Mouse (Mus musculus) forebrain, embryonic 11.5 days (tissue): ENCODE measurements at regions not wholly inside any gene's neighbourhood (a gene's known extent, or its start where the extent isn't known, plus 50 kb on each side); places are given as distances from the start of the nearest gene placed in this dataset.
A peak's percentile ranks its signal among the peaks of the same experiment; 100 is the strongest.

Experiments
- ATAC-seq: fragments of 200-750 bp; cut with Nextera tagmentation; replicated peaks from 2 replicates; pipeline ENCODE4 v1.8.0; 2017; ENCODE audit warnings: moderate TSS enrichment; ENCODE audit not compliant: low FRiP score
- DNase-seq: peaks from one replicate; pipeline ENCODE4 v3.0.0-alpha.2; 2017; ENCODE audit warnings: low spot score
- H3K27ac ChIP-seq: fragments of 300-500 bp; sonication (generic); 2 replicates; pipeline ENCODE4 v1.5.1; 2014; ENCODE audit warnings: low read depth, low read length
- H3K27me3 ChIP-seq: fragments of 300-500 bp; sonication (generic); 2 replicates; pipeline ENCODE4 v1.6.1; 2014; ENCODE audit warnings: mild to moderate bottlenecking, low read length, mixed read lengths; ENCODE audit not compliant: control insufficient read depth, insufficient read depth
- H3K36me3 ChIP-seq: fragments of 300-500 bp; sonication (generic); 2 replicates; pipeline ENCODE4 v1.6.1; 2014; ENCODE audit warnings: mild to moderate bottlenecking, low read length, moderate library complexity, mixed read lengths; ENCODE audit not compliant: control insufficient read depth, insufficient read depth
- H3K4me1 ChIP-seq: fragments of 300-500 bp; sonication (generic); replicated peaks from 2 replicates; pipeline ENCODE4 v1.6.1; 2014; ENCODE audit warnings: low read length, mixed read lengths; ENCODE audit not compliant: control insufficient read depth, insufficient read depth
- H3K4me2 ChIP-seq: fragments of 300-500 bp; sonication (generic); 2 replicates; pipeline ENCODE4 v1.6.1; 2014; ENCODE audit warnings: low read depth, mild to moderate bottlenecking, low read length, moderate library complexity, mixed read lengths; ENCODE audit not compliant: severe bottlenecking
- H3K4me3 ChIP-seq: fragments of 300-500 bp; sonication (generic); 2 replicates; pipeline ENCODE4 v1.5.1; 2014; ENCODE audit warnings: low read depth, low read length
- H3K9ac ChIP-seq: fragments of 300-500 bp; sonication (generic); 2 replicates; pipeline ENCODE4 v1.6.1; 2014; ENCODE audit warnings: low read length
- H3K9me3 ChIP-seq: fragments of 300-500 bp; sonication (generic); 2 replicates; pipeline ENCODE4 v1.6.1; 2016; ENCODE audit warnings: low read length, mixed read lengths; ENCODE audit not compliant: control insufficient read depth
- WGBS: fragments of 180-500 bp; shearing (Covaris S2); extraction: QIAGEN DNeasy Blood & Tissue Kit; methylation state at CpG from one replicate; pipeline ENCODE4 v1.1.7; 2014; 5-methylcytosine and 5-hydroxymethylcytosine counted together

DNA sequence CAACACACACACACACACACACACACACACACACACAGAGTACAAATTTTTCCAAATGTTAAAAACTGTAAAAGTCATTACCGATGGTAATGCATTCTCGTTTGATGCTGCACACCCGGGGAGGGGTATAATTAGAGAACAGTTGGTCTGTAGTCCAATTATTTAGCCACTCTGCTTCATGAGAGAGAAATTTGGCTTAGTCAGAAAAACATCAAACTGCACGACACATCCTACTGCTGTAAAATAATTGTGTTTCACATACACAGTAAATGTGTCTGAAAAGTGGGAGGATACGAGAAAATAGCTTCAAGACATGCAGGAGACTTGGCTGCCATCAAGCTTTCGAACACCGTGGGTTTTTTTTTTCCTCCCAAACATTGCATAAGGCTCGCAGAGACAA lies 194.5 kb upstream of the Tox3 start:
- no peaks in the 10 kb centered on the region for H3K9me3 ChIP-seq
- WGBS = 59% methylated on average over 8 of the region's 8 CpGs
- no peaks in the 10 kb centered on the region for H3K27me3 ChIP-seq
- H3K4me1 ChIP-seq = 0 out of 2 replicates have a peak, but pooled peaks cover 2% of the 10 kb centered on the region
- no peaks in the 10 kb centered on the region for H3K36me3 ChIP-seq
- ATAC-seq (no peak), DNase-seq (no peak)
- no peak overlapping the region for H3K9ac ChIP-seq
- H3K4me2 ChIP-seq = no peak overlapping the region
- no peak overlapping the region for H3K4me3 ChIP-seq
- no peak overlapping the region for H3K27ac ChIP-seq

DNA sequence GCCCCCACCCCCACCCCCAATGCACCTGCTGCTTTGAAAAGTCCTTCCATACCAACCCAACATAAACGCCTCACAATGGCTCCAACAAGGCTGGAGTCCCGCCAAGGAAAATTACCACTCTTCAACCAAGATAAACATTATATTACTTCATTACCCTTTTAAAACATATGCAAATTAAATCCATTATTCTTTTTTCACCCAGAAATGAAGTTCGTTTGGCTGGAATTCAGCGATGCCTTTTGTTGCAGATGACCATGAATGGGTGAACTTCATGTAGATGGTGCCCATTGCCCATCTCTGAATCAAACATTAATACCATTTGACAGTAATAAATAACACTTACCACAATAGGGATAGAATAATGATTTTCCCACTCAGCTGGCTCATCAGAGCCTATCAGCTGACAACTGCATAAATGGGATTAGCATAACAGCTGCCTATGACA lies 188.1 kb upstream of the Tox3 start:
- Histone ChIP-seq H3K27ac (no peak overlapping the region), H3K4me3 (no peak overlapping the region), H3K4me1 (peaks cover 2% of the 10 kb centered on the region; the same call in 1 of the 2 replicates), H3K4me2 (no peak overlapping the region), H3K9ac (no peak overlapping the region), H3K27me3 (no peaks in the 10 kb centered on the region), H3K36me3 (no peaks in the 10 kb centered on the region), H3K9me3 (no peaks in the 10 kb centered on the region)
- WGBS = 59% methylated on average over 4 of the region's 4 CpGs
- DNase-seq (no peak), ATAC-seq (no peak)

DNA sequence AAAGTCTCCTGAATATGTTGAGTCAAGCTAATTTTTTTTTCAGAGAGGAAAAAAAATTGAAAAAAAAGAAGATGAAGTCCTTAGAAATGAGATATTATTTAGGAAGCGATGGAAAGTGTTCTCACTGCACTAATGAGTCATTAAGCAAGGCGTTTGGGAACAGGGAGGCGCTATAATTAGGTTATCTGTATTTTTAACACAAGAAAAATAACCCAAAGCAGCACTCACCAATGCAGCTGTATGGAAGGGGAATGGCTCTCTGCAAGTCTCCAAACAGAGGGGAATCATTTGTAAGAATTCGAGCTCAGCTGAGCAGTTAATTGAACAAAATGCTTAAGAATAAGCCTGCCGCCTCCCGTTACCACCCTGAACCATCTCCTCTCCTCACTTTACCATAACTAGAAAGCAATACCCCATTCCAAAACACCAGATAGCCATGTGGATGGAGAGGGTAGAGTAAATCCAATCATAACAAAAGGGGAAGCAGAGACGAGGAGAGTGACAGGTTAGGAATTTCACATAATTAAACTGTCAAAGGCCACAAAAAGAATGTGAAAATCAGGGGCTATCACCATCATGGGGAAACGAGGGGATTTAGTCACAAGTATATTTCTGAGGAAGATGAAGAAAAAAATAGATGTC lies 187.5 kb upstream of the Tox3 start:
- 54% methylated on average over 8 of the region's 8 CpGs for WGBS

DNA sequence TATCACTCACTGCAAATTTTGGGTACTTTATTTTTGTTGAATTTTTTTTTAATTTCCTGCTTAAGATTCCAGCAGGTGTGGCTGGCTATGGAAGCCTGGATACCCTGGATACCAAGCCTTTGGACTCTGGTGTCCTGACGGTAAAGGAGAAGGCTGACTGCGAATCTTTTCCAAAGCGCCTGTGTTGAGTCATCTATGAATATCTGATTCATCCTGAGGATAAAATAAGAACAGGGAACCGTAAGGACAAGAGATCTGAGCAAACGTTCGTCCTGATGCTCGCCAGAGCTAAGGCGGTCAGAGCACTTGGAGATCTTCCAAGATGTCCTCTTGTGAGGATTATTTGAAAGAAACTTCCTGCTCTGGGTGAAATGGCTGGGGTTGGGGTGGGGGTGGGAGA lies 173.2 kb upstream of the Tox3 start:
- H3K27me3 ChIP-seq = no peaks in the 10 kb centered on the region
- no peak overlapping the region for H3K4me3 ChIP-seq
- no peaks in the 10 kb centered on the region for H3K9me3 ChIP-seq
- no peak overlapping the region for H3K4me2 ChIP-seq
- H3K27ac ChIP-seq = no peak overlapping the region
- ATAC-seq (no peak), DNase-seq (no peak)
- H3K9ac ChIP-seq = no peak overlapping the region
- 89% methylated on average over 8 of the region's 8 CpGs for WGBS
- no peaks in the 10 kb centered on the region for H3K4me1 ChIP-seq
- no peaks in the 10 kb centered on the region for H3K36me3 ChIP-seq

More for the DNA sequence above, 187.5 kb upstream of the Tox3 start:
- DNase-seq (no peak), ATAC-seq (no peak)
- Histone ChIP-seq H3K27ac (no peak overlapping the region), H3K4me2 (no peak overlapping the region), H3K4me1 (peaks cover 2% of the 10 kb centered on the region; the same call in 1 of the 2 replicates), H3K27me3 (no peaks in the 10 kb centered on the region), H3K4me3 (no peak overlapping the region), H3K36me3 (no peaks in the 10 kb centered on the region), H3K9me3 (no peaks in the 10 kb centered on the region), H3K9ac (no peak overlapping the region)

DNA sequence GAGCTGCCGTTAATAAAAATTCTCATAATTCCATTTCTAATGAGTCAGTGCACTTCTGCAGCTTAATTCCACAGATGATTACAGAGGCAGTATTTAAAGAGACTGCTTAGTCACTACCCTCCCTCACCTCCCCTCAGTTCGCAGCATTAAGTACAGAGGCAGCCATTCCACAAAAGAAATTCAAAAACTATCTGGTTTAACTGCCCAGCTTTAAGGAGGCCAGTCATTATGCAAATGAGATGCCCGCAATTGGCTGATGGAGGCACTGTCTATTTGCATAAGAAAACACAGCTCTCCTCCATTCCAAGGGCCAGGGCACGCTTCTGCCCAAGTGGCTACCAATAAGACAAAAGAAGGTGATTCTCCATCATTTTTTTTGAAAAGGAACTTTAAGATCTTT lies 172.0 kb upstream of the Tox3 start:
- Histone ChIP-seq H3K27me3 (no peaks in the 10 kb centered on the region), H3K4me2 (no peak overlapping the region), H3K4me1 (no peaks in the 10 kb centered on the region), H3K36me3 (no peaks in the 10 kb centered on the region), H3K9ac (no peak overlapping the region), H3K9me3 (no peaks in the 10 kb centered on the region), H3K4me3 (no peak overlapping the region), H3K27ac (no peak overlapping the region)
- WGBS = 9% methylated on average over 4 of the region's 4 CpGs
- ATAC-seq (peak; percentile 89), DNase-seq (peak; percentile 54)

DNA sequence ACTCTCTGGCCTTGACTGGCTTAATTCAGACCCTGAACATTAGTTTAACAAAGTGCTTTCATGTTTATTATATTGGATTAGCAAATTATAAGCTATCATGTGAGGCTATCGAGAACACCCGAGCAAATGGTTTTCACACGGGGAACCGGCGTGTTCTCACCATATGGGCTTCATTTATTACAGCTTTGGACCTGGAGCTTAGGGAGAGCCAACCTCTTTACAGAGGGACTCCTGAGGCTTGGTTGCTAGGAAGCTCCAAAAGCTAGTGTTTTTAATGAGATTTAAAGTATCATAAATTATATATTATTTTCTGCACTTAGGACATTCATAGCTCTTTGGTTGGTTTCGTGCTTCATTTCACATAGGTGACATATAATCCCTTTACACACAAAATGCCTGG lies 171.4 kb upstream of the Tox3 start:
- ATAC-seq (no peak), DNase-seq (no peak)
- Histone ChIP-seq H3K4me1 (no peaks in the 10 kb centered on the region), H3K36me3 (no peaks in the 10 kb centered on the region), H3K27ac (no peak overlapping the region), H3K27me3 (no peaks in the 10 kb centered on the region), H3K9me3 (no peaks in the 10 kb centered on the region), H3K9ac (no peak overlapping the region), H3K4me2 (no peak overlapping the region), H3K4me3 (no peak overlapping the region)
- WGBS = 79% methylated on average over 6 of the region's 6 CpGs

DNA sequence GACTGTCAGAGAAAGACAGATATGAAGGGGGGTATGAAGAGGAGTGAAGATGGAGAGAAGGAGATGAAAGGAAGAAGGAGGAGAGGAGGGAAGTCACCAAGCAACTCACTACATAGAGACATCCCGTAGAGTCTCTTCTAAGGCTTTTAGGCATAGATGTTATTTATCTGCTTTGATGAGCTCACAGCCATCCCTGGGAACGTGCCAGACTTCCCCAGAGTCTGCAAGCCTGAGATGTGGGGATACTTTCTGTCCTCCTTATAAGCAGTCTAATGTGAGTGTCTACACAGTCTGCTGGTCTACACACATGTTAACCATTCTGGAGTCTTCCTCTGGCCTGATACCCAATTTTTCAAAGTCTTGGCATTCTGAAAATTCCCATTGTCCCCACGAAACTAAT lies 166.0 kb upstream of the Tox3 start:
- Histone ChIP-seq H3K27me3 (no peaks in the 10 kb centered on the region), H3K9ac (no peak overlapping the region), H3K27ac (no peak overlapping the region), H3K4me3 (no peak overlapping the region), H3K36me3 (no peaks in the 10 kb centered on the region), H3K9me3 (no peaks in the 10 kb centered on the region), H3K4me1 (no peaks in the 10 kb centered on the region), H3K4me2 (no peak overlapping the region)
- ATAC-seq (no peak), DNase-seq (no peak)
- 81% methylated on average over 3 of the region's 3 CpGs for WGBS

DNA sequence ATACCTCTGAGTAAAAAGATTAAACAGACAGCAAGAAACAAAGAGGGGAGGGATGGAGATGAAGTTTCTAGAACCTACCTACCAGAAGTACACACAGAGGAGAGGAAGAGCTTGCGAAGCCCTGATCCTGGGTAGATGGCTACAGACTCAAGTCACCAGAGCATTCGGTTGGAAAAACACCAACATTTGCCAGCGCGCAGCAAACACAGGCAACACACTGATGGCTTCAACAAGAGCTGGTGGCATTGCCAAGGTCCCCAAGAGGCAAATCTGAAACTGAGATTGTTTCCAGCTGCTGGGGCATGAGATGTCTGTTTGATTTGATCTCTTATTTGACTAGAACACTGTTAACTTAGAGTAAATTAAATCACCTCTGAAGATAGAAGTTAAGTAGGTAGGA lies 165.5 kb upstream of the Tox3 start:
- no peak for ATAC-seq

DNA sequence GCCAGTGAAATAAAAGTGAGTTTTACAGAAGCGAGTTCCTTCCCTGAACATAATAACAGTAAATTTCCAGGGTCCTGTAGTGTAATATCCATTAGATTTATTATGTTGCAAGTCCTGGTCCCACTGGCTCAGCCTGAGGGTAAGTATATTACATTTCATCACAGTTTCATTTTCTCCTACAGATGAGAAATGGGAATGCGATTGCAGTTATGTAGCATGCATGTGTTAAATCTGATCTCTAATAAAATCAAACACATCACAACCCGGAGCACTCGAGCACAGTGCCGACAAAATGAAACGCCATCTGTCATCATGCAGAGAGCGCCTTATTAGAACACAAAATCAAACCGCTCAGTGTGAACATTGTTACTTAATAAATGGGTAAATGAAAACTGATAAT lies 165.0 kb upstream of the Tox3 start:
- H3K4me1 ChIP-seq = no peaks in the 10 kb centered on the region
- ATAC-seq (no peak), DNase-seq (no peak)
- no peaks in the 10 kb centered on the region for H3K9me3 ChIP-seq
- H3K27ac ChIP-seq = no peak overlapping the region
- no peak overlapping the region for H3K4me2 ChIP-seq
- no peak overlapping the region for H3K9ac ChIP-seq
- WGBS = 83% methylated on average over 8 of the region's 8 CpGs
- no peak overlapping the region for H3K4me3 ChIP-seq
- no peaks in the 10 kb centered on the region for H3K27me3 ChIP-seq
- no peaks in the 10 kb centered on the region for H3K36me3 ChIP-seq

More for the DNA sequence above, 165.5 kb upstream of the Tox3 start:
- Histone ChIP-seq H3K27ac (no peak overlapping the region), H3K4me1 (no peaks in the 10 kb centered on the region), H3K9me3 (no peaks in the 10 kb centered on the region), H3K4me2 (no peak overlapping the region), H3K27me3 (no peaks in the 10 kb centered on the region), H3K4me3 (no peak overlapping the region), H3K36me3 (no peaks in the 10 kb centered on the region), H3K9ac (no peak overlapping the region)
- DNase-seq = no peak
- WGBS = 97% methylated on average over 4 of the region's 4 CpGs
